Mouse (Mus musculus) hindbrain, embryonic 11.5 days (tissue): ENCODE measurements around the gene Mturn. TPM values are rescaled to one million over a fixed set of nuclear protein-coding genes. Genes with fewer than 3 reads are reported as not detected.

ENCODE experiments used
- ATAC-seq: fragments of 200-750 bp; cut with Nextera tagmentation; 2 replicates; pipeline ENCODE4 v1.8.0; 2017; ENCODE audit warnings: mild to moderate bottlenecking, moderate TSS enrichment, moderate library complexity; ENCODE audit not compliant: low FRiP score
- DNase-seq: peaks from one replicate; pipeline ENCODE4 v3.0.0-alpha.2; 2015; ENCODE audit warnings: low spot score
- H3K27ac ChIP-seq: fragments of 300-500 bp; sonication (generic); 2 replicates; pipeline ENCODE4 v1.5.1; 2014; ENCODE audit warnings: mild to moderate bottlenecking, low read depth, low read length
- H3K27me3 ChIP-seq: fragments of 300-500 bp; sonication (generic); 2 replicates; pipeline ENCODE4 v1.6.1; 2014; ENCODE audit warnings: mild to moderate bottlenecking, low read length, moderate library complexity, mixed read lengths; ENCODE audit not compliant: control insufficient read depth, insufficient read depth
- H3K36me3 ChIP-seq: fragments of 300-500 bp; sonication (generic); 2 replicates; pipeline ENCODE4 v1.6.1; 2014; ENCODE audit warnings: mild to moderate bottlenecking, low read length, moderate library complexity, mixed read lengths; ENCODE audit not compliant: control insufficient read depth, insufficient read depth
- H3K4me1 ChIP-seq: fragments of 300-500 bp; sonication (generic); replicated peaks from 2 replicates; pipeline ENCODE4 v1.6.1; 2014; ENCODE audit warnings: low read length, mixed read lengths; ENCODE audit not compliant: control insufficient read depth, insufficient read depth
- H3K4me2 ChIP-seq: fragments of 300-500 bp; sonication (generic); replicated peaks from 2 replicates; pipeline ENCODE4 v1.6.1; 2014; ENCODE audit warnings: mild to moderate bottlenecking, low read depth, low read length
- H3K4me3 ChIP-seq: fragments of 300-500 bp; sonication (generic); 2 replicates; pipeline ENCODE4 v1.5.1; 2014; ENCODE audit warnings: low read depth, low read length
- H3K9ac ChIP-seq: fragments of 300-500 bp; sonication (generic); 2 replicates; pipeline ENCODE4 v1.6.1; 2014; ENCODE audit warnings: low read depth, low read length
- H3K9me3 ChIP-seq: fragments of 300-500 bp; sonication (generic); 2 replicates; pipeline ENCODE4 v1.6.1; 2016; ENCODE audit warnings: low read length; ENCODE audit not compliant: control insufficient read depth
- WGBS: fragments of 180-500 bp; shearing (Covaris S2); extraction: QIAGEN DNeasy Blood & Tissue Kit; methylation state at CpG from one replicate; pipeline ENCODE4 v1.1.7; 2014; 5-methylcytosine and 5-hydroxymethylcytosine counted together
- polyA plus RNA-seq: library from polyadenylated mRNA; unstranded; fragments of >200 nt; fragmentation: Nextera tagmentation; extraction: Ambion mirVana; gene quantifications from 2 replicates; pipeline ENCODE4 v1.2.1, GENCODE M21; 2014

Mturn gene
- polyA plus RNA-seq, 1 experiment from 2014 or later: 32.4 TPM

- H3K27ac ChIP-seq: peak overlapping the region; percentile 36; the same call in 1 of the 2 replicates
- H3K4me2 ChIP-seq: no peak overlapping the region
- H3K4me3 ChIP-seq: no peak overlapping the region
These were observed 22.5 kb downstream of the Mturn start for GRCm38 (mm10) chr6:54703633-54704538.

GRCm38 (mm10) chr6:54704539-54704845 is 23.1 kb downstream of the Mturn start:
- H3K27ac ChIP-seq: no peak overlapping the region
- H3K9ac ChIP-seq: peak overlapping the region; percentile 11; the same call in 1 of the 2 replicates
- H3K27me3 ChIP-seq: 0 out of 2 replicates have a peak, but pooled peaks cover 2% of the 10 kb centered on the region
- ATAC-seq: peak; percentile 36; the same call in 1 of the 2 replicates
- H3K9me3 ChIP-seq: no peaks in the 10 kb centered on the region
- H3K4me2 ChIP-seq: no peak overlapping the region
- H3K36me3 ChIP-seq: no peaks in the 10 kb centered on the region
- H3K4me3 ChIP-seq: no peak overlapping the region
- WGBS: 37% methylated on average over 6 of the region's 6 CpGs
- peak; percentile 16 for DNase-seq
- peaks cover 2% of the 10 kb centered on the region; the same call in 1 of the 2 replicates for H3K4me1 ChIP-seq

More at GRCm38 (mm10) chr6:54703633-54704538, 22.5 kb downstream of the Mturn start:
- Histone ChIP-seq H3K27me3 (0 out of 2 replicates have a peak, but pooled peaks cover 2% of the 10 kb centered on the region), H3K9ac (peak overlapping the region; percentile 11), H3K36me3 (no peaks in the 10 kb centered on the region), H3K4me1 (peaks cover 2% of the 10 kb centered on the region; the same call in 1 of the 2 replicates), H3K9me3 (no peaks in the 10 kb centered on the region)
- WGBS: 31% methylated on average over 14 of the region's 14 CpGs
- ATAC-seq (no peak), DNase-seq (peak; percentile 25)

DNA sequence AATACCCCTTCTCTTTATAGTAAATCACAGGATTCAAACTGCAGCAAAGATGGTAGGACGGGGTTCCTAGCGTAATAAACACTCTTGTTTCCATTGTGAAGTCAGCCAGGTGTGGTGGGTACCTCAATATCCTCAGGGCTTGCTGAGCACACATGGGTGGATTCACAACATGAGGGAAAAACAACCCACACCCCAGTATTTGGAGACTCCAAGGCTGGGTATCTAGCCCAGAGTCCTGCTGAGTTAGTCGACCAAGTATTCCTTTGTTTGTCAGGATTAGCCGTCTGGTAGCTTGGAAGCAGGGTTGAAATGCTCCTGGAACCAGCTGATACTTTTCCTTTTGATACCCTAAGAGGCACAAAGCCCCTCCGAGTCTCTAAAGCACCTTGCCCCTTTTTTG is 23.4 kb downstream of the Mturn start:
- ATAC-seq: no peak

GRCm38 (mm10) chr6:54705387-54705909 is 24.0 kb downstream of the Mturn start:
- Histone ChIP-seq H3K4me1 (0 out of 2 replicates have a peak, but pooled peaks cover 2% of the 10 kb centered on the region), H3K36me3 (no peaks in the 10 kb centered on the region), H3K4me2 (0 out of 2 replicates have a peak overlapping the region, but pooled peaks have one; percentile 4), H3K27ac (0 out of 2 replicates have a peak overlapping the region, but pooled peaks have one; percentile 4), H3K27me3 (0 out of 2 replicates have a peak, but pooled peaks cover 2% of the 10 kb centered on the region), H3K9ac (peak overlapping the region; percentile 7; the same call in 1 of the 2 replicates), H3K4me3 (no peak overlapping the region), H3K9me3 (no peaks in the 10 kb centered on the region)
- peak; percentile 71 for ATAC-seq
- DNase-seq: peak; percentile 51
- WGBS: 29% methylated on average over 11 of the region's 11 CpGs

More for the DNA sequence above, 23.4 kb downstream of the Mturn start:
- H3K4me2 ChIP-seq: no peak overlapping the region
- H3K9ac ChIP-seq: no peak overlapping the region
- 0 out of 2 replicates have a peak, but pooled peaks cover 2% of the 10 kb centered on the region for H3K4me1 ChIP-seq
- no peak overlapping the region for H3K27ac ChIP-seq
- no peak overlapping the region for H3K4me3 ChIP-seq
- peak; percentile 19 for DNase-seq
- H3K27me3 ChIP-seq: 0 out of 2 replicates have a peak, but pooled peaks cover 2% of the 10 kb centered on the region
- 33% methylated on average over 5 of the region's 5 CpGs for WGBS
- no peaks in the 10 kb centered on the region for H3K36me3 ChIP-seq
- no peaks in the 10 kb centered on the region for H3K9me3 ChIP-seq

- WGBS: 70% methylated on average over 2 of the region's 2 CpGs
- H3K9ac ChIP-seq: no peak overlapping the region
- no peak overlapping the region for H3K4me2 ChIP-seq
- ATAC-seq: no peak
- no peak overlapping the region for H3K27ac ChIP-seq
- H3K4me3 ChIP-seq: no peak overlapping the region
- H3K27me3 ChIP-seq: 0 out of 2 replicates have a peak, but pooled peaks cover 2% of the 10 kb centered on the region
- no peak for DNase-seq
- H3K4me1 ChIP-seq: 0 out of 2 replicates have a peak, but pooled peaks cover 2% of the 10 kb centered on the region
- H3K9me3 ChIP-seq: no peaks in the 10 kb centered on the region
- H3K36me3 ChIP-seq: no peaks in the 10 kb centered on the region
These were observed 24.7 kb downstream of the Mturn start for GRCm38 (mm10) chr6:54706099-54706498.

- Histone ChIP-seq H3K4me3 (no peak overlapping the region), H3K36me3 (no peaks in the 10 kb centered on the region), H3K4me1 (0 out of 2 replicates have a peak, but pooled peaks cover 2% of the 10 kb centered on the region), H3K9me3 (no peaks in the 10 kb centered on the region), H3K27ac (no peak overlapping the region), H3K27me3 (0 out of 2 replicates have a peak, but pooled peaks cover 2% of the 10 kb centered on the region), H3K9ac (no peak overlapping the region), H3K4me2 (no peak overlapping the region)
- DNase-seq (no peak), ATAC-seq (no peak)
- 91% methylated on average over 3 of the region's 3 CpGs for WGBS
These were observed 25.3 kb downstream of the Mturn start for GRCm38 (mm10) chr6:54706611-54707172.

DNA sequence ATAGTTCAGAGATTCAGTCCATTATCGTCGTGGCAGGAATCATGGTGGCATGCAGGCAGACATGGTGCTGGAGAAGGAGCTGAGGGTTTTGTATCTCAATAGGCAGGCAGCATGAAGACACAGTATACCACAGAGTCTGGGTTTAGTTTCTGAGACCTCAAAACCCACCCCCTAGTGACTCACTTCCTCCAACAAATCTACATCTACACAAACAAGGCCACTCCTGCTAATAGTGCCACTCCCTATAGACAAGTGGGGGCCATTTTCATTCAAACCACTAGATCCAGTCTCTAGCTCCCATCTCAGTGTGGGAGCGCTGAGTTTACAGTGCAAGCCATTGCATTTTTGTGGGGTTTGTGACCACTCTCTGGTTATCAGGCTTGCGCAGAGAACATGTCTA is 27.2 kb downstream of the Mturn start:
- H3K4me3 ChIP-seq: no peak overlapping the region
- H3K9me3 ChIP-seq: no peaks in the 10 kb centered on the region
- no peak for DNase-seq
- no peak overlapping the region for H3K9ac ChIP-seq
- H3K4me1 ChIP-seq: 0 out of 2 replicates have a peak, but pooled peaks cover 2% of the 10 kb centered on the region
- no peak overlapping the region for H3K4me2 ChIP-seq
- H3K27me3 ChIP-seq: 0 out of 2 replicates have a peak, but pooled peaks cover 2% of the 10 kb centered on the region
- no peak for ATAC-seq
- no peaks in the 10 kb centered on the region for H3K36me3 ChIP-seq
- WGBS: 91% methylated on average over 4 of the region's 4 CpGs
- H3K27ac ChIP-seq: no peak overlapping the region

GRCm38 (mm10) chr6:54715697-54716096 is 34.3 kb downstream of the Mturn start:
- WGBS: 60% methylated on average over 2 of the region's 2 CpGs
- Histone ChIP-seq H3K4me1 (no peaks in the 10 kb centered on the region), H3K4me2 (no peak overlapping the region), H3K27me3 (no peaks in the 10 kb centered on the region), H3K9ac (no peak overlapping the region), H3K27ac (no peak overlapping the region), H3K36me3 (no peaks in the 10 kb centered on the region), H3K4me3 (no peak overlapping the region), H3K9me3 (no peaks in the 10 kb centered on the region)
- ATAC-seq: no peak
- no peak for DNase-seq
